Mouse (Mus musculus) monocyte, adult 5-6 weeks (primary cell): ENCODE results near the gene Ttc13. TPM values are rescaled to one million over a fixed set of nuclear protein-coding genes. Genes with fewer than 3 reads are reported as not detected.

Source experiments
- ATAC-seq: fragments of 153-309, 156-312 bp; replicated peaks from 2 replicates; pipeline ENCODE4 v1.8.0; 2017; ENCODE audit warnings: mild to moderate bottlenecking; ENCODE audit not compliant: low TSS enrichment, insufficient number of reproducible peaks, severe bottlenecking, poor library complexity, low FRiP score
- total RNA-seq: library from RNA; stranded (forward); fragments of 200-1000, 200-491, 200-594 nt; gene quantifications from 3 replicates; pipeline ENCODE4 v1.2.3, GENCODE M21; 2017

The Ttc13 gene
- 14.5 to 74.3 TPM (median 26.1 TPM) in 3 replicates for total RNA-seq

- ATAC-seq = peak; percentile 97
These were observed at the start of gene Ttc13, which contains the start of gene Arv1 for GRCm38 (mm10) chr8:124721862-124722515. TSS of gene Ttc13 (minus strand) at chr8:124721983. TSS of gene Arv1 (plus strand) at chr8:124722139.

- ATAC-seq = no peak
These were observed 41.3 kb upstream of the Ttc13 start for GRCm38 (mm10) chr8:124763061-124763460.

- no peak for ATAC-seq
These were observed 36.8 kb upstream of the Ttc13 start for GRCm38 (mm10) chr8:124758544-124758943.

- no peak for ATAC-seq
These were observed 34.8 kb upstream of the Ttc13 start for GRCm38 (mm10) chr8:124756601-124757000.

- ATAC-seq = no peak
These were observed 34.4 kb upstream of the Ttc13 start for GRCm38 (mm10) chr8:124756153-124756552.

- no peak for ATAC-seq
These were observed 33.7 kb upstream of the Ttc13 start for GRCm38 (mm10) chr8:124755481-124755880.

GRCm38 (mm10) chr8:124754792-124755190, 33.0 kb upstream of the Ttc13 start:
- ATAC-seq = no peak

GRCm38 (mm10) chr8:124754101-124754791, 32.5 kb upstream of the Ttc13 start:
- no peak for ATAC-seq

- ATAC-seq = no peak
These were observed 30.6 kb upstream of the Ttc13 start for GRCm38 (mm10) chr8:124752325-124752862.

- peak; percentile 29; the same call in 1 of the 2 replicates for ATAC-seq
These were observed 30.0 kb upstream of the Ttc13 start, which contains the start of gene Fam89a for GRCm38 (mm10) chr8:124751709-124752173. TSS of gene Fam89a (minus strand) at chr8:124751832.

- ATAC-seq = no peak
These were observed 29.4 kb upstream of the Ttc13 start for GRCm38 (mm10) chr8:124751191-124751590.

GRCm38 (mm10) chr8:124746661-124747060, 24.9 kb upstream of the Ttc13 start:
- ATAC-seq = no peak

GRCm38 (mm10) chr8:124739268-124739667, 17.5 kb upstream of the Ttc13 start:
- ATAC-seq = no peak

GRCm38 (mm10) chr8:124735371-124735911, 13.7 kb upstream of the Ttc13 start:
- no peak for ATAC-seq

GRCm38 (mm10) chr8:124732828-124733227, 11.0 kb upstream of the Ttc13 start:
- ATAC-seq = no peak

- ATAC-seq = no peak
These were observed 2.5 kb upstream of the Ttc13 start for GRCm38 (mm10) chr8:124724301-124724700.

- ATAC-seq = 0 out of 2 replicates have a peak, but pooled peaks have one; percentile 0
These were observed 583 bp downstream of the Ttc13 start for GRCm38 (mm10) chr8:124720938-124721861.

GRCm38 (mm10) chr8:124720133-124720532, 1.6 kb downstream of the Ttc13 start:
- no peak for ATAC-seq
